Mouse (Mus musculus) limb, embryonic 14.5 days (tissue): ENCODE measurements around the gene Klhl7. TPM values are rescaled to one million over a fixed set of nuclear protein-coding genes. Genes with fewer than 3 reads are reported as not detected.

Source experiments
- ATAC-seq: fragments of 200-750 bp; cut with Nextera tagmentation; 2 replicates; pipeline ENCODE4 v1.8.0; 2017; ENCODE audit warnings: low read depth, moderate number of reproducible peaks, moderate TSS enrichment; ENCODE audit not compliant: low FRiP score
- DNase-seq: peaks from one replicate; pipeline ENCODE4 v3.0.0-alpha.2; 2015; ENCODE audit warnings: low spot score
- H3K27ac ChIP-seq: fragments of 300-500 bp; sonication (generic); replicated peaks from 2 replicates; pipeline ENCODE4 v1.5.1; 2014; ENCODE audit warnings: low read depth, mild to moderate bottlenecking, low read length, moderate library complexity, mixed read lengths
- H3K27me3 ChIP-seq: fragments of 300-500 bp; sonication (generic); 2 replicates; pipeline ENCODE4 v1.6.1; 2014; ENCODE audit warnings: low read length, mixed read lengths; ENCODE audit not compliant: control insufficient read depth, insufficient read depth
- H3K36me3 ChIP-seq: fragments of 300-500 bp; sonication (generic); 2 replicates; pipeline ENCODE4 v1.6.1; 2014; ENCODE audit warnings: mild to moderate bottlenecking, low read length, moderate library complexity, mixed read lengths; ENCODE audit not compliant: control insufficient read depth, insufficient read depth
- H3K4me1 ChIP-seq: fragments of 300-500 bp; sonication (generic); 2 replicates; pipeline ENCODE4 v1.6.1; 2014; ENCODE audit warnings: antibody characterized with exemption, low read length, mixed read lengths; ENCODE audit not compliant: control insufficient read depth, insufficient read depth
- H3K4me2 ChIP-seq: fragments of 300-500 bp; sonication (generic); replicated peaks from 2 replicates; pipeline ENCODE4 v1.6.1; 2014; ENCODE audit warnings: low read depth, mild to moderate bottlenecking, low read length, moderate library complexity; ENCODE audit not compliant: severe bottlenecking
- H3K4me3 ChIP-seq: fragments of 300-500 bp; sonication (generic); replicated peaks from 2 replicates; pipeline ENCODE4 v1.5.1; 2014; ENCODE audit warnings: low read length
- H3K9ac ChIP-seq: fragments of 300-500 bp; sonication (generic); 2 replicates; pipeline ENCODE4 v1.6.1; 2014; ENCODE audit warnings: mild to moderate bottlenecking, low read depth, low read length, moderate library complexity; ENCODE audit not compliant: severe bottlenecking
- H3K9me3 ChIP-seq: fragments of 300-500 bp; sonication (generic); 2 replicates; pipeline ENCODE4 v1.6.1; 2016; ENCODE audit warnings: low read length; ENCODE audit not compliant: control insufficient read depth
- POLR2A ChIP-seq: fragments of 200-500 bp; IDR thresholded peaks from 2 replicates; pipeline ENCODE4 v1.8.0; 2012; ENCODE audit warnings: inconsistent platforms, mild to moderate bottlenecking, moderate library complexity, borderline replicate concordance; ENCODE audit not compliant: insufficient read depth, insufficient read length; ENCODE audit errors: extremely low read depth
- WGBS: fragments of 180-500 bp; shearing (Covaris S2); extraction: QIAGEN DNeasy Blood & Tissue Kit; methylation state at CpG from one replicate; pipeline ENCODE4 v1.1.7; 2014; 5-methylcytosine and 5-hydroxymethylcytosine counted together
- polyA plus RNA-seq, 2 experiments: library from polyadenylated mRNA; depleted of rRNA in 1 of 2; stranded (reverse) in 1 of 2; unstranded in 1 of 2; fragments of >200 nt; fragmentation: Nextera tagmentation in 1 of 2; extraction: Ambion mirVana in 1 of 2; gene quantifications; 2 replicates each; pipeline versions ENCODE4 v1.2.1 to v1.2.3; 2012 to 2014

Gene Klhl7
- polyA plus RNA-seq, 2 experiments = 33.7 to 51.7 TPM

GRCm38 (mm10) chr5:24208505-24208904, 108.1 kb downstream of the Klhl7 start:
- Histone ChIP-seq H3K4me1 (no peaks in the 10 kb centered on the region), H3K36me3 (no peaks in the 10 kb centered on the region), H3K4me2 (no peak overlapping the region), H3K27ac (no peak overlapping the region), H3K27me3 (no peaks in the 10 kb centered on the region), H3K9ac (no peak overlapping the region), H3K4me3 (no peak overlapping the region), H3K9me3 (no peaks in the 10 kb centered on the region)
- ATAC-seq (no peak), DNase-seq (no peak)
- 88% methylated on average over 5 of the region's 5 CpGs for WGBS
- no peak for TF ChIP-seq POLR2A

Other genes with a start within 250 kb of the Klhl7 start
- 22.4 and 23.4 TPM in 2 replicates for gene Fam126a, start 69.9 kb upstream of the Klhl7 start, polyA plus RNA-seq (2012; rRNA removed)
- 38.5 and 49.1 TPM in 2 replicates for gene Fam126a, start 69.9 kb upstream of the Klhl7 start, polyA plus RNA-seq (2014; fragmentation: Nextera tagmentation; extraction: Ambion mirVana)
- gene Nupl2, start 64.4 kb downstream of the Klhl7 start, polyA plus RNA-seq (2012; rRNA removed) = 10.5 and 11.5 TPM in 2 replicates
- gene Nupl2, start 64.4 kb downstream of the Klhl7 start, polyA plus RNA-seq (2014; fragmentation: Nextera tagmentation; extraction: Ambion mirVana) = 15.9 and 18.1 TPM in 2 replicates